Mouse (Mus musculus): ENCODE measurements at regions not wholly inside any gene's neighbourhood (a gene's known extent, or its start where the extent isn't known, plus 50 kb on each side); places are given as distances from the start of the nearest gene placed in this dataset.

- WGBS: 68% methylated on average over 4 of the region's 4 CpGs
- no peaks in the 10 kb centered on the region for H3K36me3 ChIP-seq
- H3K4me1 ChIP-seq: peaks cover 70% of the 10 kb centered on the region
- no peaks in the 10 kb centered on the region for H3K27me3 ChIP-seq
- no peak overlapping the region for H3K9ac ChIP-seq
- no peak overlapping the region for H3K4me3 ChIP-seq
- no peak for ATAC-seq (ENCODE audit: insufficient number of reproducible peaks, insufficient read depth, low FRiP score, low TSS enrichment)
- no peak overlapping the region for H3K4me2 ChIP-seq (replicated peaks)
- peak overlapping the region; percentile 52; the same call in 1 of the 2 replicates for H3K27ac ChIP-seq
- no peaks in the 10 kb centered on the region for H3K9me3 ChIP-seq
Observed at GRCm38 (mm10) chr9:35340263-35340573, 72.6 kb downstream of the Rpusd4 start.

- no peaks in the 10 kb centered on the region for H3K27me3 ChIP-seq
- H3K4me1 ChIP-seq: peaks cover 64% of the 10 kb centered on the region
- H3K4me3 ChIP-seq: no peak overlapping the region
Observed at GRCm38 (mm10) chr9:35340811-35341210, 73.1 kb downstream of the Rpusd4 start.

GRCm38 (mm10) chr9:35341386-35341785, 73.7 kb downstream of the Rpusd4 start:
- H3K27ac ChIP-seq: peak overlapping the region; percentile 52; the same call in 1 of the 2 replicates
- no peaks in the 10 kb centered on the region for H3K9me3 ChIP-seq
- no peaks in the 10 kb centered on the region for H3K36me3 ChIP-seq
- H3K4me1 ChIP-seq: peaks cover 58% of the 10 kb centered on the region
- H3K4me2 ChIP-seq (replicated peaks): no peak overlapping the region
- no peak for ATAC-seq (ENCODE audit: insufficient number of reproducible peaks, insufficient read depth, low FRiP score, low TSS enrichment)
- H3K4me3 ChIP-seq: no peak overlapping the region
- 81% methylated on average over 5 of the region's 5 CpGs for WGBS
- H3K27me3 ChIP-seq: no peaks in the 10 kb centered on the region
- no peak overlapping the region for H3K9ac ChIP-seq

More at GRCm38 (mm10) chr9:35340811-35341210, 73.1 kb downstream of the Rpusd4 start:
- Histone ChIP-seq H3K27ac (peak overlapping the region; percentile 52; the same call in 1 of the 2 replicates), H3K9me3 (no peaks in the 10 kb centered on the region), H3K9ac (no peak overlapping the region), H3K36me3 (no peaks in the 10 kb centered on the region), H3K4me2 (replicated peaks) (no peak overlapping the region)
- 21% methylated on average over 3 of the region's 3 CpGs for WGBS
- 0 out of 2 replicates have a peak, but pooled peaks have one; percentile 48 for ATAC-seq (ENCODE audit: insufficient number of reproducible peaks, insufficient read depth, low FRiP score, low TSS enrichment)

DNA sequence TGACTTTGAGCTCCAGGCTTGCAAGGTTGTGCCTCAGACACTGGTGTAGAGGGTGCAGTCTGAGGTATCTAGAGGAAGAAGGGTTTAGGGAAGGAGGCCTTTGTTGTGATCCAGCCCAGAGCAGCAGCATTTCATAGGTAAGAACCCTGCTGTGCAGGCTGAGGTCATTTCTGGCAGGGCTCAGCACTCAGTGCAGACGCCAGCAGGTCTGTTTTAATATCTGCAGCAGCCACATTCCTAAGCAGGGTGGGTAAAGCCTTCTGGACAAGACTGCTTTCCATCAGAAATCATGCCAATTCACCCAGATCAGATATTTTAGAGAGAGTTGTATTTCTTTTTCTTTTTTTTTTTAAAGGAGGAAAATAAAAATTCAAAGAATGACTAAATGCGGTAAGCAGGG, 74.8 kb downstream of the Rpusd4 start:
- Histone ChIP-seq H3K4me1 (peaks cover 51% of the 10 kb centered on the region), H3K4me2 (replicated peaks) (no peak overlapping the region), H3K4me3 (no peak overlapping the region), H3K9ac (no peak overlapping the region), H3K27me3 (no peaks in the 10 kb centered on the region), H3K27ac (peak overlapping the region; percentile 83), H3K36me3 (no peaks in the 10 kb centered on the region), H3K9me3 (no peaks in the 10 kb centered on the region)
- WGBS: 33% methylated on average over 2 of the region's 2 CpGs
- no peak for ATAC-seq (ENCODE audit: insufficient number of reproducible peaks, insufficient read depth, low FRiP score, low TSS enrichment)

DNA sequence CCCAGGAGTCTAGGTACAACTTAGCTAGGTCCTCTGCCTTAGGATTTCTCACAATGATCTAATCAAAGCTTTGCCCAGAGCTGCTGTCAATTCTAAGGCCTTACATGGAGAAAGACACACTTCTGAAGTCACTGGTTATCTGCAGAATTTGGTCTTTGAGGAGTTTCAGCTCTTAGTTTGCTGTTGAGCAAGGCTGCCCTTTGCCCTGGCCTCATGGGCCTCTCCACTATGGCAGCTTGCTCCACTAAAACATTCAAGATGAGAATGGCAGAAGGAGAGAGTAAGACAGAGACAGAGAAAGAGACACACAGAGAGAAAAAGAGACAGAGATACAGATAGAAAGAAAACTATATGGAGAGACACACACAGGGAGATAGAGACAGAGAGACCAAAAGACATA, 75.7 kb downstream of the Rpusd4 start:
- Histone ChIP-seq H3K4me2 (replicated peaks) (no peak overlapping the region), H3K9ac (no peak overlapping the region), H3K27ac (peak overlapping the region; percentile 54; the same call in 1 of the 2 replicates), H3K9me3 (no peaks in the 10 kb centered on the region), H3K4me3 (no peak overlapping the region), H3K27me3 (no peaks in the 10 kb centered on the region), H3K4me1 (peaks cover 50% of the 10 kb centered on the region), H3K36me3 (no peaks in the 10 kb centered on the region)
- ATAC-seq (ENCODE audit: insufficient number of reproducible peaks, insufficient read depth, low FRiP score, low TSS enrichment): no peak

DNA sequence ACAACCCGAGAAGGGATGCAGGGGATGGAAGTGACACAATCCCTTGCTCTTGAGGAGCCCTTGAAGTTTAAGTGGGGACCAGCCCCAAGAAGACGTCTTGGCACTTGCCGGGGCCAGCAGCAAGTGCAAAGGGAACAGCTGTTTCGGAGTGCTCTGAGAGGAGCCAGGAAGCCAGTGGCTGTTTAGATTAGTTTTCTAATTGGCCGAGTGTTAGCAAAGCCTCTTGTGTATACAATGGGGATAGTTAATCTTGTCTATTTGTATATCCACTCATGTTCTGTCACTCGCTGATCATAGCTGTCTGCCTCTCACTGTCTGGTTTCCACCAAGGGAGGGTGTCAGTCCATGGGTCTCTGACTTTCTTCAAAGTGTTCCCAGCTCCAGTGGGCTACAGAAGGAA, 76.6 kb upstream of the Cdon start:
- Histone ChIP-seq H3K27me3 (no peaks in the 10 kb centered on the region), H3K36me3 (no peaks in the 10 kb centered on the region), H3K9ac (no peak overlapping the region), H3K27ac (no peak overlapping the region), H3K4me3 (no peak overlapping the region), H3K9me3 (no peaks in the 10 kb centered on the region), H3K4me1 (peaks cover 39% of the 10 kb centered on the region), H3K4me2 (replicated peaks) (no peak overlapping the region)
- WGBS: 42% methylated on average over 6 of the region's 6 CpGs
- no peak for ATAC-seq (ENCODE audit: insufficient number of reproducible peaks, insufficient read depth, low FRiP score, low TSS enrichment)

- ATAC-seq (ENCODE audit: insufficient number of reproducible peaks, insufficient read depth, low FRiP score, low TSS enrichment): no peak
- Histone ChIP-seq H3K4me2 (replicated peaks) (no peak overlapping the region), H3K9me3 (no peaks in the 10 kb centered on the region), H3K27ac (no peak overlapping the region), H3K27me3 (no peaks in the 10 kb centered on the region), H3K36me3 (no peaks in the 10 kb centered on the region), H3K9ac (no peak overlapping the region), H3K4me3 (no peak overlapping the region), H3K4me1 (peaks cover 19% of the 10 kb centered on the region)
- WGBS: 77% methylated on average over 5 of the region's 5 CpGs
Observed at GRCm38 (mm10) chr9:35346378-35346777, 74.5 kb upstream of the Cdon start.

- H3K9me3 ChIP-seq: no peaks in the 10 kb centered on the region
- no peaks in the 10 kb centered on the region for H3K36me3 ChIP-seq
- no peak for ATAC-seq (ENCODE audit: insufficient number of reproducible peaks, insufficient read depth, low FRiP score, low TSS enrichment)
- peaks cover 8% of the 10 kb centered on the region for H3K4me1 ChIP-seq
- no peak overlapping the region for H3K9ac ChIP-seq
- no peaks in the 10 kb centered on the region for H3K27me3 ChIP-seq
- no peak overlapping the region for H3K4me2 ChIP-seq (replicated peaks)
- no peak overlapping the region for H3K4me3 ChIP-seq
- WGBS: 73% methylated on average over 2 of the region's 2 CpGs
- H3K27ac ChIP-seq: no peak overlapping the region
Observed at GRCm38 (mm10) chr9:35350046-35350552, 70.8 kb upstream of the Cdon start.

GRCm38 (mm10) chr9:35351576-35351975, 69.4 kb upstream of the Cdon start:
- Histone ChIP-seq H3K27me3 (no peaks in the 10 kb centered on the region), H3K36me3 (no peaks in the 10 kb centered on the region), H3K4me1 (peaks cover 10% of the 10 kb centered on the region), H3K9ac (no peak overlapping the region), H3K4me3 (no peak overlapping the region), H3K27ac (no peak overlapping the region), H3K4me2 (replicated peaks) (no peak overlapping the region), H3K9me3 (no peaks in the 10 kb centered on the region)
- 40% methylated on average over 5 of the region's 5 CpGs for WGBS
- ATAC-seq (ENCODE audit: insufficient number of reproducible peaks, insufficient read depth, low FRiP score, low TSS enrichment): no peak

GRCm38 (mm10) chr9:35354652-35355130, 66.2 kb upstream of the Cdon start:
- Histone ChIP-seq H3K4me1 (peaks cover 22% of the 10 kb centered on the region), H3K4me2 (replicated peaks) (no peak overlapping the region), H3K9me3 (no peaks in the 10 kb centered on the region), H3K36me3 (no peaks in the 10 kb centered on the region), H3K9ac (no peak overlapping the region), H3K27me3 (no peaks in the 10 kb centered on the region), H3K4me3 (no peak overlapping the region), H3K27ac (peak overlapping the region; percentile 50)
- WGBS: 44% methylated on average over 7 of the region's 7 CpGs
- peak; percentile 78 for ATAC-seq (ENCODE audit: insufficient number of reproducible peaks, insufficient read depth, low FRiP score, low TSS enrichment)

GRCm38 (mm10) chr9:35359699-35360098, 61.2 kb upstream of the Cdon start:
- no peaks in the 10 kb centered on the region for H3K36me3 ChIP-seq
- no peak overlapping the region for H3K9ac ChIP-seq
- no peak overlapping the region for H3K4me3 ChIP-seq
- 47% methylated on average over 6 of the region's 6 CpGs for WGBS
- no peaks in the 10 kb centered on the region for H3K9me3 ChIP-seq
- peak overlapping the region; percentile 86 for H3K27ac ChIP-seq
- H3K4me2 ChIP-seq (replicated peaks): no peak overlapping the region
- ATAC-seq (ENCODE audit: insufficient number of reproducible peaks, insufficient read depth, low FRiP score, low TSS enrichment): no peak
- peaks cover 67% of the 10 kb centered on the region for H3K4me1 ChIP-seq
- no peaks in the 10 kb centered on the region for H3K27me3 ChIP-seq

DNA sequence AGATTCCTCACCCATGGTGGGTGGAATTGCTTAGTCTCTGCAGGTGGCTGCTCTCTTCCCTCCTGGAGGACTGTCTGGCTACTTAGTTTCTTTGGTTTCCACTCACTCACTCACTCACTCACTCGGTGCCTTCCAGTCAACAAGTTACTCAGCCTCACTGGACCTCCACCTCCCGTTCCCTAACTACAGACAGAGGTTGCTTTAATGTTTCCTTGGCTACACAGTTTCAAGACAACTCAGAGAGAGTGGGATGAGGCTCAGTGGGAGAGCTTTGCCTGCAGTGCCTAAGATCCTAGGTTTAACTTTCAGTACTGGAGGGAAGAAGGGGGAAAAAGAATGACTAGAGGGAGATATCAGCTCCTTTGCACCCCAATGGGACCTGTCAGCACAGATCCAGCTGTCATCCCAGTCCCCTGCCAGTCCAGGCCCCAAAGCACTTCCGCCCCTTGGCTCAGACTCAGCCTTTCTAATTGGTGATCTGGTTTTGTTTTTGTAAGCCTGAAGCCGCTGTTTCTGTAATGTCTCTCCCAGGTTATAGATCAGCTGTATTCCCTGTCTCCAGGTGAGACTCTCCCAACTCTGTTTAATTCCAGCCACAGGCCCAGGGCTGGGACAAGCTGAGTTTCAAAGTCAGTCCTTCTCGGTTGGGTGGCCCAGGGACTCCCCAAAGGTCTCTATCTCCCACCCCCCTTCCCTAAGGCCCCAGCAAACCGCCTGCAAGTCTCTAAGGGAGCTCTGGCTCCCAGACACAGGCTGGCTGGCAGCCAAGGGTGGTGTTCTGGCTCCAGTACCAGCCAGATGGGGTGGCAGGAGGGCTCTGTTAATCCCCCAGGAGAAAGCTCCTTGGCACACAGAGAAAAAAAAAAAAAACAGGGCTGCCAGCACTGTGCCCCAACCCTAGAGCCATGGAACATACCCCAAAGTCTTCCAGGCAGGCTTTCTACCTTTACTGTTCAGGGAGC, 60.5 kb upstream of the Cdon start:
- WGBS: 18% methylated on average over 6 of the region's 6 CpGs
- Histone ChIP-seq H3K27me3 (no peaks in the 10 kb centered on the region), H3K9ac (no peak overlapping the region), H3K4me3 (no peak overlapping the region), H3K4me2 (replicated peaks) (0 out of 2 replicates have a peak overlapping the region, but pooled peaks have one; percentile 1), H3K4me1 (peaks cover 61% of the 10 kb centered on the region), H3K27ac (peak overlapping the region; percentile 86), H3K36me3 (no peaks in the 10 kb centered on the region), H3K9me3 (no peaks in the 10 kb centered on the region)
- no peak for ATAC-seq (ENCODE audit: insufficient number of reproducible peaks, insufficient read depth, low FRiP score, low TSS enrichment)
